Mouse (Mus musculus) natural killer cell, adult 2 months (primary cell): ENCODE data around the gene Arpc5l.
"Not testable (repeated sequence)": the region's sequence is repeated elsewhere in the genome, so short reads cannot be mapped to it uniquely, and the experiment has no call there.

Experiments
- DNase-seq, 2 experiments: peaks; one replicate each; pipeline ENCODE4 v3.0.0; 2022; ENCODE audit warnings: low spot score in 2 of 2

The Arpc5l gene

GRCm38 (mm10) chr2:38999910-39000586, 5.1 kb upstream of the Arpc5l start:
- DNase-seq: no peak

GRCm38 (mm10) chr2:39000587-39000919, 4.6 kb upstream of the Arpc5l start:
- DNase-seq: no peak

DNA sequence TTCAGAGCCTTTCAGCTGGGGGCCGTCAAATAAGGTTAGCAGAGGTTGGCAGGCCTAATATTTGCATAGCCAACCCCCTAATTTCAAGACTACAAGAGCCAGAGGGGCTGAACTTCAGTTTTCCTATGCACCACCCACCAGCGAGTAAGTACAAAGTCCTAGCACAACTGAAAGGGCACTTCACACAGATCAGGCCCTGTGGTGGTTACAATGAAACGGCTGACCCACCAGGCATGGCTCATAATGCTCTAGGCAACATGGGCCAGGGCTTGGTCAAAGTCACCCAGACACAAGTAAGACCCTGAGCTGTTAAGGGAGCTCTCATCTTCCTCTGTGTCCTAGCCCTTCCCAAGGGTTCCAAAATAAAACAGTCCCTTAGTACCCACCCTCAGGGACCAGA, 3.3 kb upstream of the Arpc5l start:
- no peak for DNase-seq

GRCm38 (mm10) chr2:39003106-39003505, 2.0 kb upstream of the Arpc5l start:
- DNase-seq: no peak

DNA sequence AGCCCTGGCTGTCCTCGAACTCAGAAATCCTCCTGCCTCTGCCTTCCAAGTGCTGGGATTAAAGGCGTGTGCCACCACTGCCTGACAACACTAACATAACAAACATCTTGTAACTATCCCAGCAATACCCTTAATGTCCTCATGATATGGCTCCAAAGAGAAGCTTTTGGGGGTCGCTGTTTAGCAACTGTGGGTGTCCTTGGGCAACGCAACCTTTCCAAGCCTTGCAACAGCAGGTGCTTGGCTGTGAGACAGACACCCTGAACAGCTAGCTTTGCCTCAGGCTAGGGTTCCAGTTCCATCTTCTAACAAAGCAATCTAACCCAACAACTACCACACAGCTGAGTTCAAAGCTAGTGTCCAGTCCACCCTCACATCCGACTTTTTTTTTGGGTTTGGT, 1.6 kb upstream of the Arpc5l start:
- no peak for DNase-seq

GRCm38 (mm10) chr2:39004372-39004771, 776 bp upstream of the Arpc5l start:
- peak; percentile 23 to 41 for DNase-seq

DNA sequence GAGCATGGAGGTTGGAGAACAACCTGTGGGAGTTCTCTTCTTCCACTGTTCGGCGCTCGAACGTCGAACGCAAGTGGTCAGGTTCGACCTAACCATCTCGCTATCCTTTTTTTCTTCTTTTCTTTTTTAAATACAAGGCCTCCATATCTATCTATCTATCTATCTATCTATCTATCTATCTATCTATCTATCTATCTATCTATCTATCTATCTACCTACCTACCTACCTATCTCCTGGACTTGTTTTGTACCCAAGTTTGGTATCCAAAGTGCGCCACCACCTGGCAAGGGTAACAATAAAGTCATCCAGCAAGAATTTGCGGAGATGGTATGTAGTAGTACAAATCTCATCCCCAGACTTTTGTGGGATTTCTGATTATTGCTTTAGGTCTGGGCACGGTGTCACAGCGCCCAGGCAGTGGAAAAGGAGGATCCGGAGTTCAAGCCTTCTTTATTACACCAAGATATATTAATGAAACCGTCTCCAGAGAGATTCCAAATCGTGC, 479 bp downstream of the Arpc5l start, which contains the start of gene Rpl35:
Gene Rpl35 (minus strand): TSS at position 51 of the 506 bp plus-strand sequence.
- DNase-seq: peak in 1 of 2 experiments; percentile 62

DNA sequence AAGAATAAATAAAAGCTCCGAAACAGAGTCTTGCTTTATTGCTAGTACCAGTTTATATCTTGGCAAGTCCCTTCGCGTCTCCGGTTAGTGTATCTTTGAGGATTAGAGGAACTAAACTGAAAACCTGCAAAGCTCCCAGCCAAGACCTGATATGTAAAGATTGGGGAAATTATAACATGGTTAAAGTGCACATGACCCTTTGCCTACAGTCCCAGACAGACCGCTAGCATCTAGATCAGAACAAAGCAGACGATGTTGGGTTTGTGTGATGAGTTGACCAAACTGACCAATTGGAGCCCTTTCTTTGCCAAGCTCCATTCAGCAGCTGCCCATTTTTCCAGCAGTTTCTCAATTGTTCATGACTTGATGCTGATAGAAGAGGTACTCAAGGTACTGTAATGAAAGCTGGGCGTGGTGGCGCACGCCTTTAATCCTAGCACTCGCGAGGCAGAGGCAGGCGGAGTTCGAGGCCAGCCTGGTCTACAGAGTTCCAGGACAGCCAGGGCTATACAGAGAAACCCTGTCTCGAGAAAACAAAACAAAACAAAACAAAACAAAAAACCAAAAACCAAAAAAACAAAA, 1.1 kb downstream of the Arpc5l start:
- no peak for DNase-seq

- peak; percentile 85 to 92 for DNase-seq
Measured at GRCm38 (mm10) chr2:39007865-39008264, 2.7 kb downstream of the Arpc5l start.

GRCm38 (mm10) chr2:39008350-39008851, 3.3 kb downstream of the Arpc5l start:
- no peak for DNase-seq

GRCm38 (mm10) chr2:39008954-39009365, 3.8 kb downstream of the Arpc5l start:
- peak; percentile 78 to 88 for DNase-seq

- not testable (repeated sequence) for DNase-seq
Measured at GRCm38 (mm10) chr2:39010144-39010543, 5.0 kb downstream of the Arpc5l start.

DNA sequence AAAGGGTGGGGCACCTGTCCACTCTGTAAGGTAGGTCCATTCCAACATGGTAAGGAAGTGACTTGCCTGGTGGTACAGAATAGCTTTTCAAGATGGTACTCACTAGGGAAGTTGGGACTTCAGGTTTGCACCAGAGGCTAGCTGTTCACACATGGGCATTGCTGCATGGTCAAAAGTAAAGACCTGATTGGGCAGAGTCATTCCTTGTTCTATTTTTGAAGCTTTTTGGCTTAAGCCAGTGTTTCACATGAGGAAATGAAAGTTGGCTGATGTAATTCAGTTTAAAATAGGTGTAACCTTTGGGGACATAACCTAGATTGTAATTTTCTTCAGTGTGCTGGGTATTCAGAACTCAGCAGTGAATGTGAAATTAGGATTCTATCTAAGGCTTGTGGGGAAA, 6.1 kb downstream of the Arpc5l start:
- DNase-seq: peak in 1 of 2 experiments; percentile 38

GRCm38 (mm10) chr2:39011971-39012370, 6.8 kb downstream of the Arpc5l start:
- DNase-seq: no peak

- DNase-seq: no peak
Measured at GRCm38 (mm10) chr2:39012768-39013279, 7.7 kb downstream of the Arpc5l start.

DNA sequence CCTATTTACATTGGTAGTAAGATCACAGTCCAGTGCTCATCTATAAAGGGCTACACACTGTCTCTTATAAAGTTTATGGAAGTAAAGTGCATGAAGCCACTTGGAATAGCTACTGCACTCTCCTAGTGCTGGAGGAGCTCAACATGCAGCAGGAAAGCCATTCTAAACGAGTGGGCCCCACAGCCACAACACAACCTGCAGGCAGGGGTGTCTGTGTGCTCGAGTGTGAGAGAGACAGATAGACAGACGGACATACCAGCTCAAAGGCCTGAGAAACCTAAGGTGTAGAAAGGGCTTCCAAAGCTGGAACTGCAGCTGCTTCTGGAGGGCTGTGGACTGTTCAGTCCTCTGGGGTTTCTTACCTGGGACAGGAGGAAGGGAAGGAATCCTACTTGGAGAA, 11.4 kb downstream of the Arpc5l start:
- DNase-seq: no peak

- no peak for DNase-seq
Measured at GRCm38 (mm10) chr2:39020004-39020403, 14.9 kb downstream of the Arpc5l start.

- no peak for DNase-seq
Measured at GRCm38 (mm10) chr2:39031611-39032010, 26.5 kb downstream of the Arpc5l start.

- no peak for DNase-seq
Measured at GRCm38 (mm10) chr2:39040215-39040614, 35.1 kb downstream of the Arpc5l start.

DNA sequence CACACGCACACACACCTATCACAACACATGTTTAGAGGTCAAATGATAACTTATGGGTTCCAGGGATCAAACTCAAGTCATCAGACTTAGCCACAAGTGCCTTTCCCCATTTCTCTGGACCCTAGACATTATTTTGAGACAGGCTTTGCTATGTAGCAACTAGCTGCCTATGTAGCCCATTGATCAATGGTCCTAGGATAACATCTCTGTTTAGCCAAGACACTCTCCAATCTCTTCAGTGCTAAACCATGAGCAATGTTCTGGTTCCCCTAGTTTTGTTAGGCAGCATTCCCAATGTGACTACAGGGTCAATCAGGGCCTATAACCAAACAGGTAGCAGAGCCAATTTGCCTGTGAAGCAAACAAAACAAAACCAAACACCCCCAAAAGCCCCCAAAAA, 43.4 kb downstream of the Arpc5l start:
- DNase-seq: no peak

DNA sequence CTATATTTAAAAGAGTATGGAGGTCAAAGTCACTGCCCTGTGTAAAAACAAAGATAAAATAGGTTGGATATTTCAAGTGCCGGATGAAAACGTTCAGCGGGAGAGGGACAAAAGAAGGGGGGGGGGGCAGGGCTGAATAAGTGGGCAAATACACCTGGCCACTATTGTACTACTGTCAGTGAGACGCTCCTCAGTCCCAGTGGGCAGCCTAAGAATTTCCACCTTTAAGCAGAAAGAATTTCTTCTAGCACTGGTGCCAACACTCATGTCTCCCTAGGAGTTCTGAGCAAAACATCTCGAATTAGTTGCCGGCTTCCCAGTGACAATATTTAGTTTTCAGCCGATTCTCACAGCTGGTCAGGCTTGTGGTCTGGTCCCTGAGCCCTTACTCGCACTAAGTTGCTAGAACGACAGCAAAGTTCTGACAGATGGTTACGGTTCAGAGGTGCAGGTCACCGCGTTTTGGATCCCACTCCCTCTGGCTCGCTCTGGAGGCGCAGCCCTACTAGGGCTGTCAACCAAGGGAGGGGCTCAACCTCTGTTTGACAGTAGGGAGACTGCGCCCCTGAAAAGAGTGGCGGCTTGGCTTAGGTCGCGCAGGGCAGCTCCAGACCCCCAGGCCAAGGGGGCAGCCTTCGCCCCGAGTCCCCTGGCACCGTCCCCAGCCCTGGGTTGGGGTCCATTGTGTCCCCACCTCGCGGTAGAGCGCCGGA, 59.7 kb downstream of the Arpc5l start:
- no peak for DNase-seq
